Mouse (Mus musculus): Measurements from ENCODE around the gene Tenm2. TPM values are rescaled to one million over a fixed set of nuclear protein-coding genes. Genes with fewer than 3 reads are reported as not detected.

Gene Tenm2
- polyA plus RNA-seq, 1 experiment: 0.13 TPM

DNA sequence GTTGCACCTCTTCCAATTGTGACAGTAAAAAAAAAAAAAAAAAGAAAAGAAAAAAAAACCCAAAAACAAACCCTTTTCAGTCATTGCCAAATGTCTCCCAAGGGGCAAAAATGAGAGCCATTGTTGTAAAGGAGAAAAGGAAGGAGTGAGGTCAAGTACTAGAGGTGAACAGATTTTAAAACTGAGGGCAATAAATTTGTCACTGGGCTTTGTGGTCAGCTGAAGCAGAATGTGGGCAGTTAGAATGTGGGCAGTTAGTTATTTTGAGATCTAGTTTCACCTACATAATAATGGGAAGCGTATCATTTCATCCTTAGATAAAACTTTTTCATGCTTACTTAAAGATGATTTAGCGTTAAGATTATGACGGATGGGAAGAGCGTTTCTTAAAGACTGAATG, 1016.2 kb downstream of the Tenm2 start:
- no peaks in the 10 kb centered on the region for H3K27me3 ChIP-seq (ENCODE audit: control insufficient read depth, insufficient read depth, low read length)
- TF ChIP-seq POLR2A (IDR thresholded peaks at IDR 0.05; ENCODE audit: low read depth, low read length): no peak
- no peak for TF ChIP-seq CTCF (IDR thresholded peaks at IDR 0.05; ENCODE audit: extremely low read depth, insufficient read length, insufficient replicate concordance, low read depth, low read length)
- no peak overlapping the region for H3K27ac ChIP-seq (ENCODE audit: insufficient read depth, low read depth, low read length)
- H3K36me3 ChIP-seq (ENCODE audit: control insufficient read depth, insufficient read depth, low read length): no peaks in the 10 kb centered on the region
- H3K4me1 ChIP-seq (ENCODE audit: control insufficient read depth, insufficient read depth, insufficient read length, low read length): no peaks in the 10 kb centered on the region
- 80% methylated on average over 4 of the region's 4 CpGs for WGBS
- H3K4me3 ChIP-seq (ENCODE audit: low read depth, low read length): no peak overlapping the region

DNA sequence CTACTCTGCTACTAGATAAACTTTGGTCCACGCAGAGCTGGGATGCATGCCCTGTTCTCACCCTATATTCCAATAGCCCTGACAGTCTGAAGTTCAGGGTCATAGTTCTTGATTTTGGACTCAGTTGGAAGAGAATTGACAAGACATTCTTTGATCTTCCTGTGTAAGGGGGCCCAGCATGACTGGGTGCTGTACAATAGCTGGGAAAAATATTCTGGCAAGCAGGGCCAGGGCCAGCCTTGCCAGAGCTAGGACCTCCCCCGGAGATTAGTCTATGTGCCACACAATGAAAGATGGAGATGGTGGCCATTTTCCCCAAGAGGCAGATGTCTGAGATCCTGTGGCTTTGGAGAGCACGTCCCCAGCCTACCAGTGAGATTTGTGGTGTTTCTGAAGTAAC, 1021.2 kb downstream of the Tenm2 start:
- Histone ChIP-seq H3K27me3 (ENCODE audit: control insufficient read depth, insufficient read depth, low read length) (no peaks in the 10 kb centered on the region), H3K36me3 (ENCODE audit: control insufficient read depth, insufficient read depth, low read length) (no peaks in the 10 kb centered on the region), H3K4me1 (ENCODE audit: control insufficient read depth, insufficient read depth, insufficient read length, low read length) (no peaks in the 10 kb centered on the region), H3K27ac (ENCODE audit: insufficient read depth, low read depth, low read length) (no peak overlapping the region), H3K4me3 (ENCODE audit: low read depth, low read length) (no peak overlapping the region)
- 60% methylated on average over 3 of the region's 3 CpGs for WGBS
- no peak for TF ChIP-seq CTCF (IDR thresholded peaks at IDR 0.05; ENCODE audit: extremely low read depth, insufficient read length, insufficient replicate concordance, low read depth, low read length)
- TF ChIP-seq POLR2A (IDR thresholded peaks at IDR 0.05; ENCODE audit: low read depth, low read length): no peak

DNA sequence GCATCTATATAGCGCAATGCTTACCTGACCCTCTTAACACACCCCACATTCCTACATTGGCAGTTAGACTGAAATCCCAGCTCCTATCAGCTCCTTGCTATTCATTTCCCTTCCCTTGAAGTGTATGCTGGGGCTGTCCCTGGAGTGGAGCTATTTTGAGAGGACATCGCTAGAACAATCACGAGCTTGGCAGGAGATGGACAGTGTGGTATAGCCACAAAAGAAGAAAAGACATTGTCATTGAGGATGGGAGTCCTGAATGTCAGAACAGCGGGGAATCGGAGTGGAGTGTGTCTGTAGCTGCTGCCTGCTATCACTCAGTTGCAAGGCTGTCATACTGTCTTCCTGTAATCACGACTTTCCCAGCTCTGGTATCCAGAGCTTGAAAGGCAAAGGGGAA, 1031.4 kb downstream of the Tenm2 start:
- H3K27me3 ChIP-seq (ENCODE audit: control insufficient read depth, insufficient read depth, low read length): no peaks in the 10 kb centered on the region
- WGBS: 78% methylated on average over 6 of the region's 6 CpGs
- H3K36me3 ChIP-seq (ENCODE audit: control insufficient read depth, insufficient read depth, low read length): no peaks in the 10 kb centered on the region
- no peak for TF ChIP-seq CTCF (IDR thresholded peaks at IDR 0.05; ENCODE audit: extremely low read depth, insufficient read length, insufficient replicate concordance, low read depth, low read length)
- TF ChIP-seq POLR2A (IDR thresholded peaks at IDR 0.05; ENCODE audit: low read depth, low read length): no peak
- H3K27ac ChIP-seq (ENCODE audit: insufficient read depth, low read depth, low read length): no peak overlapping the region
- H3K4me3 ChIP-seq (ENCODE audit: low read depth, low read length): no peak overlapping the region
- H3K4me1 ChIP-seq (ENCODE audit: control insufficient read depth, insufficient read depth, insufficient read length, low read length): no peaks in the 10 kb centered on the region

DNA sequence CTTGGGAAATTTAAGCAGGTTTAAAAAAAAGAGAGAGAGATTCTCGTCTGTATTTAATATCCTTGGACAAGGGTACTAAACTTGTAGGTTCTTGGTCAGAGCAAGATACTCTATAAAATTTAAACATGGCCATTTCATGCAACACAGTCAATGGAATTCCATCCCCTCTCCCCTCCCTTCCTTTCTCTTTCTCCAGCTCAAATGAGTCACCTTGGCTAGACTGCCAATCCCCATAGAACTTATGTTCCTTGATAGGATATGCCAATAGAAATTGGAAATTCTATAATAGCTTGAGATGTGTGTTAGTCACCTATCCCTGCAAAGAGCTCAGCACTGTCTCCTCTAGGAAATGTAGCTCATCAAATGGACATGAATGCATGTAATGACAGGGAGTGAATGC, 1031.9 kb downstream of the Tenm2 start:
- TF ChIP-seq CTCF (IDR thresholded peaks at IDR 0.05; ENCODE audit: extremely low read depth, insufficient read length, insufficient replicate concordance, low read depth, low read length): no peak
- no peak for TF ChIP-seq POLR2A (IDR thresholded peaks at IDR 0.05; ENCODE audit: low read depth, low read length)
- Histone ChIP-seq H3K27me3 (ENCODE audit: control insufficient read depth, insufficient read depth, low read length) (no peaks in the 10 kb centered on the region), H3K4me3 (ENCODE audit: low read depth, low read length) (no peak overlapping the region), H3K4me1 (ENCODE audit: control insufficient read depth, insufficient read depth, insufficient read length, low read length) (no peaks in the 10 kb centered on the region), H3K27ac (ENCODE audit: insufficient read depth, low read depth, low read length) (no peak overlapping the region), H3K36me3 (ENCODE audit: control insufficient read depth, insufficient read depth, low read length) (no peaks in the 10 kb centered on the region)
- 56% methylated on average over 1 of the region's 1 CpGs for WGBS

DNA sequence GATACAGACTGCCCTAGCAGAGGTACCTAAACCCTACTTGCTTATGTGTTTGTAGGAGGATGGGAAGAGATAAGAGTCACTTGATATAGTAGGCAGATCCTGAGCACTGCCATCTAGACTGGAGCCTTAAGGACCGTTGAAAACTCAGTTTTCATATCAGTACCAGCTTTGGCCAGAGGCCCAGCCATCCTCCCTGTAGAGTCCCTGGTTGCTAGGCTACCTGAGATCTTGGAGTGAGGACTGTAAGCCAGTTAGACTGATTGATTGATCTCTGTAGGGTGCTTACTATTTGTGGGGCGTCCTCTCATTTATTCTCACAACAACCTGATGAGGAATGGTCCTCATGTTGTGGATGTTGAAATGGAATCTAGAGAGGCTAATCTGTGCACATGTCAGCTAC, 1041.4 kb downstream of the Tenm2 start:
- no peak for TF ChIP-seq CTCF (IDR thresholded peaks at IDR 0.05; ENCODE audit: extremely low read depth, insufficient read length, insufficient replicate concordance, low read depth, low read length)
- TF ChIP-seq POLR2A (IDR thresholded peaks at IDR 0.05; ENCODE audit: low read depth, low read length): no peak
- Histone ChIP-seq H3K4me1 (ENCODE audit: control insufficient read depth, insufficient read depth, insufficient read length, low read length) (no peaks in the 10 kb centered on the region), H3K36me3 (ENCODE audit: control insufficient read depth, insufficient read depth, low read length) (no peaks in the 10 kb centered on the region), H3K27ac (ENCODE audit: insufficient read depth, low read depth, low read length) (no peak overlapping the region), H3K4me3 (ENCODE audit: low read depth, low read length) (no peak overlapping the region), H3K27me3 (ENCODE audit: control insufficient read depth, insufficient read depth, low read length) (no peaks in the 10 kb centered on the region)
- WGBS: 56% methylated on average over 2 of the region's 2 CpGs

DNA sequence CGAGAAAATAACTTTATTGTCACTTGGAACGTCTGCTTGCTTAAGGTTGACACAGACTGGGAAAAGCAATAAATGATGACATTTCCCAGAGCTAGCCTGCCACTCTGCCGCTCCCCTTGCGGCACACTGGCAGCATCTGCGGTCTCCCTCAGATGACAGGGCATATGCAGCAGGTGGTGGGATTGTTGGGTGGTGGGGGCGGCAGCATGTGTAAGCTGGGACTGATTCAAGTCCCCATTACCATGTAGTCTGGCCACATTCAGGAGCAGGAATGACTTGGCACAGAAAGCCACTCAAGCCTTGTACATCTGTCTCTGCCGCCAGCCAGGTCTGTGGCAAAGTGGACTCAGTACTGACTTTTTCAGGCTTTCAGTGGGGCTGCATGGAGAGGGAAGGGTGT, 1059.7 kb downstream of the Tenm2 start:
- no peak for TF ChIP-seq CTCF (IDR thresholded peaks at IDR 0.05; ENCODE audit: extremely low read depth, insufficient read length, insufficient replicate concordance, low read depth, low read length)
- TF ChIP-seq POLR2A (IDR thresholded peaks at IDR 0.05; ENCODE audit: low read depth, low read length): no peak
- H3K36me3 ChIP-seq (ENCODE audit: control insufficient read depth, insufficient read depth, low read length): no peaks in the 10 kb centered on the region
- no peaks in the 10 kb centered on the region for H3K27me3 ChIP-seq (ENCODE audit: control insufficient read depth, insufficient read depth, low read length)
- WGBS: 67% methylated on average over 7 of the region's 7 CpGs
- no peak overlapping the region for H3K4me3 ChIP-seq (ENCODE audit: low read depth, low read length)
- no peaks in the 10 kb centered on the region for H3K4me1 ChIP-seq (ENCODE audit: control insufficient read depth, insufficient read depth, insufficient read length, low read length)
- no peak overlapping the region for H3K27ac ChIP-seq (ENCODE audit: insufficient read depth, low read depth, low read length)

DNA sequence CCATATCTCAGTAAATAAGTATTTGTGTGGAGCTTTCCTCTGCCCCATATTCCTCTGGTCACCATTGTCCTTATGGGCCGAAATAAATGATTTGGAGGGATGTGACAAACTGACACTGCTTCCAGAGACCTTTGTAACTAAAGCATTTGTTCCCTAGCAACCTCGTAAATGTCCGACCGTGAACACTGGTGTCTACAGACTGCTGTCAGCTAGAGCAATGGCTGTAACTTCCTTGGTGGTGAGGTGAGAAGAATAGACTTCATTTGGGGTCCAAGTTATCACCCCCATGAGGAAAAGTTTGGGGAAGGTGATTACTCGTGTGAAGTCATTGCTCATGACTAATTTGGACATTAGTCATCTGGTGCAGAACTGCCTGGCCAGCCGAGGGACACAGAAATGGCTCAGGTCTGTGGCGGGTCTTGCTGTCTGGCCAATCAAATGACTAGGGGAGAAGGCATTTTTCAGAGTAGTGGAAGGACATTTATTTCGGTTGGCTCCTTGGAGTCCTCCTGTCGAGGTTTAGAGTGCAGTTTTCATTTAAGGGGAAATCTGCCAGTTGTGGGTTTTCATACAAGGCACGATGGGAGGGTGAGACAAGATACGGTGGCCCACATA, 1062.6 kb downstream of the Tenm2 start:
- 56% methylated on average over 11 of the region's 11 CpGs for WGBS
- H3K4me1 ChIP-seq (ENCODE audit: control insufficient read depth, insufficient read depth, insufficient read length, low read length): no peaks in the 10 kb centered on the region
- H3K36me3 ChIP-seq (ENCODE audit: control insufficient read depth, insufficient read depth, low read length): no peaks in the 10 kb centered on the region
- TF ChIP-seq POLR2A (IDR thresholded peaks at IDR 0.05; ENCODE audit: low read depth, low read length) (no peak), CTCF (IDR thresholded peaks at IDR 0.05; ENCODE audit: extremely low read depth, insufficient read length, insufficient replicate concordance, low read depth, low read length) (no peak)
- H3K4me3 ChIP-seq (ENCODE audit: low read depth, low read length): no peak overlapping the region
- H3K27me3 ChIP-seq (ENCODE audit: control insufficient read depth, insufficient read depth, low read length): no peaks in the 10 kb centered on the region
- no peak overlapping the region for H3K27ac ChIP-seq (ENCODE audit: insufficient read depth, low read depth, low read length)

Measured in small intestine, adult 2 months (tissue).